Mouse (Mus musculus) midbrain, embryonic 11.5 days (tissue): Measurements from ENCODE around the gene Ttf2. TPM values are rescaled to one million over a fixed set of nuclear protein-coding genes. Genes with fewer than 3 reads are reported as not detected.

Source experiments
- polyA plus RNA-seq: library from polyadenylated mRNA; unstranded; fragments of >200 nt; fragmentation: Nextera tagmentation; extraction: Ambion mirVana; gene quantifications from 2 replicates; pipeline ENCODE4 v1.2.1, GENCODE M21; 2014

Gene Ttf2
- polyA plus RNA-seq, 1 experiment from 2014 or later, result 26.9 TPM

Other genes starting within 250 kb of the Ttf2 start
- gene Vtcn1, start 144.2 kb downstream of the Ttf2 start, polyA plus RNA-seq, result not detected in 2 replicates
- 3.9 and 4.0 TPM in 2 replicates for gene Trim45, start 47.5 kb downstream of the Ttf2 start, polyA plus RNA-seq
- not detected in 2 replicates for gene Cd101, start 59.9 kb upstream of the Ttf2 start, polyA plus RNA-seq
- 2.3 and 2.6 TPM in 2 replicates for gene Ptgfrn, start 140.6 kb upstream of the Ttf2 start, polyA plus RNA-seq